Mouse (Mus musculus): ENCODE data around the gene 4930402H24Rik.

GRCm38 (mm10) chr2:130727752-130728151 lies 178.5 kb downstream of the 4930402H24Rik start:
- no peak for TF ChIP-seq CTCF (conservative IDR thresholded peaks at IDR 0.05; ENCODE audit: low read length)
- TF ChIP-seq NANOG (IDR thresholded peaks at IDR 0.05; ENCODE audit: borderline replicate concordance, low read length), result no peak
- TF ChIP-seq POU5F1 (IDR thresholded peaks at IDR 0.05; ENCODE audit: borderline replicate concordance, low read length), result no peak
